ENCODE assay signal across 16 mouse cellular contexts in the genomic region with DNA sequence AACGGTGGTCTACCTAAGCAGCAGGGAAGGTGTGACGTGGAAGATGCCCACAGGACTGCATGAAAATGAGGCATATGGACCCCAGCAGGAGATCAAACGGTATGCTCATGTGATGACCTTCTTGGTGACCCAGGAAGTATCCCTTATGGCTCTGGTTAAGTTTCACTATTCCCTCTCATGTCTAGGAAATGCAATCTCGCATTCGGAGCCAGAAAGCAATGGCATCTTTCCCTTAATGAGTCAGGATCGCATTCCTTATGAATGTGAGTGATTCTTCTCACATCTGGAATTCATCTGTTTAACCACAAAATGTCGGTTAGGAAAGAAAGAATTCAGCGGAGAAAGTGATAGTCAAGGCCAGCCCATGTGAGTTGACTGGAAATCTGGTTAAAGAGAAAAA.
DNase-seq lines count a peak whose midpoint lies in the region; ATAC-seq and TF ChIP-seq lines count a peak whose summit lies in the region.
"Had no signal": no experiment of that assay in that cellular context is flagged by ENCODE, and none has a peak within 500 bp of the region (broad histone marks: within the 10 kb centered on the region; RNA-seq: fewer than 3 reads in every experiment).

No protein-coding gene starts in this region.

- intact Hi-C loops in gastrocnemius, postnatal 14 days (cut with DNase I; ENCODE audit: low total_unique reads): no loop called here

- H3K27me3 ChIP-seq in kidney, embryonic 15.5 days: no peaks in the 10 kb centered on the region
- H3K27me3 ChIP-seq in embryonic facial prominence, embryonic 10.5 days (replicated peaks; ENCODE audit: low read depth, poor library complexity, severe bottlenecking): no peaks in the 10 kb centered on the region
- H3K27me3 ChIP-seq in myocyte (ENCODE audit: control insufficient read depth, insufficient read depth, insufficient read length): no peaks in the 10 kb centered on the region
- no peaks in the 10 kb centered on the region for H3K27me3 ChIP-seq in forebrain, embryonic 13.5 days
- H3K27me3 ChIP-seq: lung, embryonic 15.5 days; midbrain, embryonic 12.5 days; neural tube, embryonic 12.5 days had no signal

- H3K4me3 ChIP-seq in kidney, embryonic 15.5 days (replicated peaks): no peak overlapping the region
- H3K4me3 ChIP-seq in embryonic facial prominence, embryonic 10.5 days: no peak overlapping the region
- H3K4me3 ChIP-seq in myocyte: no peak overlapping the region
- no peak overlapping the region for H3K4me3 ChIP-seq in forebrain, embryonic 13.5 days
- H3K4me3 ChIP-seq: forebrain, embryonic 10.5 days; lung, embryonic 15.5 days; midbrain, embryonic 12.5 days; neural tube, embryonic 12.5 days had no signal

- H3ac ChIP-seq in myocyte (ENCODE audit: control insufficient read depth, insufficient read length): no peak overlapping the region

- no peaks in the 10 kb centered on the region for H3K36me3 ChIP-seq in kidney, embryonic 15.5 days
- no peaks in the 10 kb centered on the region for H3K36me3 ChIP-seq in embryonic facial prominence, embryonic 10.5 days (replicated peaks)
- no peaks in the 10 kb centered on the region for H3K36me3 ChIP-seq in myocyte (ENCODE audit: control insufficient read depth, insufficient read depth)
- H3K36me3 ChIP-seq in forebrain, embryonic 13.5 days (ENCODE audit: poor library complexity, severe bottlenecking): no peaks in the 10 kb centered on the region
- H3K36me3 ChIP-seq: forebrain, embryonic 10.5 days; lung, embryonic 15.5 days; midbrain, embryonic 12.5 days; neural tube, embryonic 12.5 days had no signal

- H3K4me2 ChIP-seq in kidney, embryonic 15.5 days: no peak overlapping the region
- peak overlapping the region; percentile 60 for H3K4me2 ChIP-seq in myocyte (ENCODE audit: low read depth)
- no peak overlapping the region for H3K4me2 ChIP-seq in forebrain, embryonic 13.5 days
- H3K4me2 ChIP-seq: lung, embryonic 15.5 days; midbrain, embryonic 12.5 days; neural tube, embryonic 12.5 days had no signal

- H3K79me2 ChIP-seq in myocyte (ENCODE audit: control insufficient read depth, insufficient read depth): no peaks in the 10 kb centered on the region

- H3K9ac ChIP-seq in kidney, embryonic 15.5 days: no peak overlapping the region
- H3K9ac ChIP-seq in forebrain, embryonic 13.5 days: no peak overlapping the region
- H3K9ac ChIP-seq: lung, embryonic 15.5 days; midbrain, embryonic 12.5 days; neural tube, embryonic 12.5 days had no signal

- 91% methylated on average over 8 of the region's 8 CpGs for WGBS in kidney, embryonic 15.5 days
- 48% methylated on average over 8 of the region's 8 CpGs for WGBS in embryonic facial prominence, embryonic 10.5 days
- 88% methylated on average over 8 of the region's 8 CpGs for WGBS in forebrain, embryonic 13.5 days

- no peak for TF ChIP-seq POLR2A in myocyte (IDR thresholded peaks at IDR 0.05; ENCODE audit: insufficient read length, low read depth)

- peak; percentile 10 for DNase-seq in kidney, postnatal 10 days
- DNase-seq in embryonic facial prominence, embryonic 10.5 days (ENCODE audit: low spot score): peak; percentile 50
- peak; percentile 43 for DNase-seq in gastrocnemius, postnatal 14 days
- no peak for DNase-seq in adrenal gland, postnatal 25 days
- DNase-seq in thymus, adult 18-20 months: no peak
- DNase-seq: cerebellum, adult 8-10 months; kidney, adult 18-20 months; liver; thymus, postnatal 14 days had no signal

- no peak overlapping the region for H3K27ac ChIP-seq in kidney, embryonic 15.5 days
- H3K27ac ChIP-seq in embryonic facial prominence, embryonic 10.5 days (replicated peaks): peak overlapping the region; percentile 72
- no peak overlapping the region for H3K27ac ChIP-seq in forebrain, embryonic 13.5 days
- H3K27ac ChIP-seq: forebrain, embryonic 10.5 days; lung, embryonic 15.5 days; midbrain, embryonic 12.5 days; neural tube, embryonic 12.5 days had no signal

- no peak for ATAC-seq in kidney, embryonic 15.5 days (replicated peaks; ENCODE audit: low FRiP score)
- ATAC-seq in forebrain, embryonic 13.5 days: no peak

- H3K4me1 ChIP-seq in kidney, embryonic 15.5 days: no peaks in the 10 kb centered on the region
- peaks cover 25% of the 10 kb centered on the region for H3K4me1 ChIP-seq in embryonic facial prominence, embryonic 10.5 days
- H3K4me1 ChIP-seq in forebrain, embryonic 13.5 days: peaks cover 16% of the 10 kb centered on the region
- H3K4me1 ChIP-seq: lung, embryonic 15.5 days; neural tube, embryonic 12.5 days had no signal

- H3K9me3 ChIP-seq in kidney, embryonic 15.5 days (replicated peaks): no peaks in the 10 kb centered on the region
- H3K9me3 ChIP-seq in embryonic facial prominence, embryonic 10.5 days: no peaks in the 10 kb centered on the region
- no peaks in the 10 kb centered on the region for H3K9me3 ChIP-seq in forebrain, embryonic 13.5 days (replicated peaks)
- H3K9me3 ChIP-seq: forebrain, embryonic 10.5 days; lung, embryonic 15.5 days; midbrain, embryonic 12.5 days; neural tube, embryonic 12.5 days had no signal

TF ChIP-seq in myocyte, 11 proteins besides CTCF, POLR2A, EP300 and RAD21:
- TF ChIP-seq USF1 (IDR thresholded peaks at IDR 0.05; ENCODE audit: low read depth) (no peak), CEBPB (IDR thresholded peaks at IDR 0.05; ENCODE audit: insufficient read depth, poor library complexity, severe bottlenecking) (no peak), REST (IDR thresholded peaks at IDR 0.05; ENCODE audit: insufficient read depth, insufficient read length) (no peak), MYOG (IDR thresholded peaks at IDR 0.05; ENCODE audit: control insufficient read depth in 1 of 3, insufficient read depth in 1 of 3, insufficient read length in 2 of 3, low read depth in 2 of 3) (no peak), TCF12 (IDR thresholded peaks at IDR 0.05; ENCODE audit: insufficient read depth, poor library complexity, severe bottlenecking) (peak; percentile 15)

Comparison
In these comparisons a context has a peak if more than half of its experiments do, and no peak if none do; other contexts are left out.
1. DNase-seq: peak in kidney, postnatal 10 days (single experiment), embryonic facial prominence, embryonic 10.5 days (single experiment) and gastrocnemius, postnatal 14 days (single experiment); none in adrenal gland, postnatal 25 days (single experiment) and thymus, adult 18-20 months (0 of 2).